Mouse (Mus musculus): Measurements from ENCODE around the gene Cbfa2t2.
A peak's percentile ranks its signal among the peaks of the same experiment; 100 is the strongest.

Gene Cbfa2t2

GRCm38 (mm10) chr2:154568329-154569070 is 132.2 kb downstream of the Cbfa2t2 start:
- no peak for DNase-seq (ENCODE audit: low spot score in 2 of 2)

- peak; percentile 51 to 60 for DNase-seq (ENCODE audit: low spot score in 2 of 2)
These were observed 132.9 kb downstream of the Cbfa2t2 start for GRCm38 (mm10) chr2:154569071-154569748.

DNA sequence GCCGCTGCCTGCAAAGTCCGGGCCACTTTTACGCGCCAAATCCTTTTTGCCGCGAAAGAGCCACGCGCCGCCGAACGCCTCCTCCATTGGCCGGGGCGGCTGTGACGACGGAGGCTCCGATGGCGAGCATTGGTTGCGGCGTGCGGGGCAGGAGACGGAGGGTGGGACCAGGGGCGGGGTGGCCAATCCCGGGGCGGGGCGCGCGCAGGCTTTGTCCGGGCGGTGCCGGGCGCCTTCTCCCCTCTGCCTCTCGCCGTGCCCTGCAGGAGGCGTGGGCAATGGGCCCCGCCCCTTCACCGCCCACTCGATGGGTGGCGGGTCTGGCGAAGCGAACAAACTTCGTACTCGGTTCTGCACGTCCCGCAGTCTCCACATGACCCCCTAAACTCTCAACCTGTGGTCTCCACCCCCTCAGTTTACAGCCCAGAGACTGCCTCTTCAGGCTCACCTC is 133.6 kb downstream of the Cbfa2t2 start, which contains the start of gene E2f1:
TSS of gene E2f1 (minus strand) at position 57 of the 451 bp plus-strand sequence.
- peak; percentile 93 to 94 for DNase-seq (ENCODE audit: low spot score in 2 of 2)

- no peak for DNase-seq (ENCODE audit: low spot score in 2 of 2)
These were observed 134.4 kb downstream of the Cbfa2t2 start for GRCm38 (mm10) chr2:154570666-154571065.

DNA sequence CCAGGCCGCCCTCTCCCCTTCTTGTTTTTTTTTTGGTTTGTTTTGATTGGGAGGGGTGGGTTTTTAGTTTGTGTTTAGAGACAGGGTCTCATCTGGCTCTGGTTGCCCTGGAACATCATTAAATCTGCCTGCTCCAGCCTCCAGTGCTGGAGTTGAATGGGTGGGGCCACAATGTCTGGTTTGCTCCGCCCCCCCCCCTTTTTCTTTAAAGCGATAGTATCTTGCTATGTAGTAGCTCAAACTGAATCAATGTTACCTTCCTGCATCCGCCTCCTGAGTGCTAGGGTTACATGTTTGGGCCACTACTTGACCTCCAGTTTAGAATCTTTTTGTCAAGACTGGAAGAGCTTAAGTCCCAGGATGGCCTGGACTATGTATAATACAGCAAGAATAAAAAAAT is 135.0 kb downstream of the Cbfa2t2 start:
- DNase-seq (ENCODE audit: low spot score in 2 of 2) = no peak

- no peak for DNase-seq (ENCODE audit: low spot score in 2 of 2)
These were observed 135.7 kb downstream of the Cbfa2t2 start for GRCm38 (mm10) chr2:154571976-154572375.

DNA sequence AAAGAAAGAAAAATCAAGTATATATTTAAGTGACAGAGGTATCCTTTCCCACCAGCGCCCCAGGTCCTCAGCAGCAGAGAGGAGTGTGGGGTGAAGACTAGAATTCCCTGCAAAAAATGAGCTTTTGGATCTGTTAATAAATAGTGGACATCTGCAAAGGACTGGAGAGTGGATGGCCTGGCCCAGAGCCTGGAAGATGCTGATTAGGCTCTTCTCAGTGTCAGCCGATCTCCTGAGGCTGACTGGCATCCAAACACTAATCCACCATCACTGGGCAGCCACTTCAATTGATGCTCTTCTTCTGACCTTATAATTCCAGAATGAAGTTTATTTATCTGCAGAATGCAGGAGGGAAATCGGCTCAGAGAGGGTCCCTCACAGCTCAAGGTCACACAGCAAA is 136.7 kb downstream of the Cbfa2t2 start:
- DNase-seq (ENCODE audit: low spot score in 2 of 2) = no peak

DNA sequence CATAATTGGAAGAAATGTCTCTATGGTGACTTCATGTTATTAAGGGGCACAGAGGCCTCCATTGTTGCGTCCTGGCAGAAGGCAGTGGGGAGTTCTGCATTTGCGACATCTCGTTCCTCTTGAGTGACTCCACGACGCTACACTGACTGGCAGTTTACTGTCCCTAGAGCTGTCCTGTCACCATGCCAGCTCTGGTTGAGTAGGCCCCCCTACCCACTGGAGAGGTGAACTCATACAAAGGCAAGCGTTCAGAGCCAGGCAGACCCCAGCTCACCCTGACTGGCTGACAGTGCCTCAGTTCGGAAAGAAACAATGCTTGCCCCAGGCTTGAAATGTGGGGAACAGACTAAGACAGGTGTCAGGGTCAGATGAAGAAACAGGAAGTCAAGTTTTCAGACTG is 138.0 kb downstream of the Cbfa2t2 start:
- peak in 1 of 2 experiments; percentile 17 for DNase-seq (ENCODE audit: low spot score in 2 of 2)

GRCm38 (mm10) chr2:154576876-154577743 is 140.8 kb downstream of the Cbfa2t2 start:
- DNase-seq (ENCODE audit: low spot score in 2 of 2) = no peak

- DNase-seq (ENCODE audit: low spot score in 2 of 2) = no peak
These were observed 141.4 kb downstream of the Cbfa2t2 start for GRCm38 (mm10) chr2:154577744-154578067.

GRCm38 (mm10) chr2:154580586-154580985 is 144.3 kb downstream of the Cbfa2t2 start:
- no peak for DNase-seq (ENCODE audit: low spot score in 2 of 2)

GRCm38 (mm10) chr2:154581421-154581820 is 145.1 kb downstream of the Cbfa2t2 start:
- no peak for DNase-seq (ENCODE audit: low spot score in 2 of 2)

DNA sequence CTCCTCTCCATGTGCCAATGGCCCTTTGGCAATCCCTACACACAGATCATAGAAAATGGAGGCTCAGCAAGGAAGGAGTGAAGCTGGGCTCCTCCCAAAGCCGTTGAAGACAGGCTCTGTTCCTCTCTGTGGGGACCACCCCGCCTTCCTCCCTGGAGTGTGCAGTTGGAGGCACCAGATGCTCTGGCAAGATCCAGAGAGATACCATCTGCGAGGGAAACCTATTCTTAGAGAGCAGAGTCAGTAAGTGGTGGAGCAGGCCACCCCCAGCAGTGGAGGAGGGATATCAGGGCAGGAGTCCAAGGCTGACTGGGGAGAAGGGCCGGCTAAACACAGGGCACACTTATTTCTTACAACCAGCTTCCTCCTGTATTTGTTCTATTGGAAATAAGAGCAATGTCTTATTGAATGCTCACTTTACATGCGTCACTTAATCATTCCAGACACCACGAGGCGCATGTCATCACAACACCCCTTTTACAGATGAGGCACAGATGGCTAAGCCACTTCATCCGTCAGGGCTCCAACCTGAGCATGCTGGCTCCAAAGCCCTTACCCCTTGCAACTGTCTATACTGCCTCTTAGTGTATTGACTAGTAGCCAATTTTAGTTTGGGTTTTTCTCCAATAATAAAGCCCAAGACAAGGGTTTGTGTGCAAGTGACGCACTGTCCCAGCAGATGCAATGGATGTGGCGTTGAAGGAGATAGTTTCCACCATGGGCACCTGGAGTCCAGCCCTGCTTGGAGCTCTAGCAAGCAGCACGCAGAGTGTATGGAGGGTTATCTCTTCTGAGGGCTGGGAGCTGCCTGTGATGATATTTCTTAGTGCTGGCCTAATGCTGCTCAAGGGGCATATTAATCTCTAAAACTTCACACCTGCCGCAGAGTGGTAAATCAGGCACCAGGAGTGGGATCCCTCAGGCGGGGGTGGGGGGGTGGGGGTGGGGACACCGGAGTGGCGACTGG is 147.9 kb downstream of the Cbfa2t2 start:
- DNase-seq (ENCODE audit: low spot score in 2 of 2) = no peak

GRCm38 (mm10) chr2:154584931-154585601 is 148.8 kb downstream of the Cbfa2t2 start:
- no peak for DNase-seq (ENCODE audit: low spot score in 2 of 2)

GRCm38 (mm10) chr2:154586405-154586804 is 150.1 kb downstream of the Cbfa2t2 start:
- DNase-seq (ENCODE audit: low spot score in 2 of 2) = peak in 1 of 2 experiments; percentile 55

Data from spleen, postnatal 14 days (tissue).